Mouse (Mus musculus): Measurements from ENCODE around the gene Igsf9.
A peak's percentile ranks its signal among the peaks of the same experiment; 100 is the strongest.

DNA sequence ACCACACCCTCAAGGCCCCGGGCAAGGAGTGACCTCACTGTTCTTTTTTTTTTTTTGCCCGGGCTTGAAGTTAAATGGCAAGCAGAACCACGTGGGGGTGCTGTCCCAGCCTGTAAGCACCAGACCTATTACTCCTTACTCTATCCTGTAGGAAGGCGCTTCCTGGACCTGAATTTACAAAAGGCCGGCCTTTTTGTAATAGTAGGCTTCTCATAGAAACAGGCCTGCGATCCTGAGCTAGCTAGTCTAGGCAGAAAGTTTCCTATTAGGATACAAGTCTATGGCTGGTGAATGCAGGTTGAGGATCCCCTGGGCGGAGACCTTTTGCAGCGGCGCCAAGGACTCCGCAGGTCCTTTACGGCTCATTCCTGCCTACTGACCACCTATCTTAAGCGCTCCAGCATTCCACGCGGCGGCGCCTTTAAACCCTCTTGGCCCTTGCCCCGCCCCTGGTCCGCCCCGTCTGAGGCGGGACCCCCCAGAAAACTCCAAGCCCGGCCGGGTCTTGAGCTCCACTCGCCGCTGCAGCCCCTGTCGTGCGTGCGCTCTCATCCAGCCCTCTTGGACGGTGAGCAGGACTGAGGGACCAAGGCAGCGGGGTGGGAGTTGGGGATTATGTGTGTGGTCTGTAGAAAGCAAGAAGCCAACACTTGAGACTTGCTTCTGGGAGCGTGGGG, 18.3 kb downstream of the Igsf9 start, which contains the start of gene Tagln2:
- peak; percentile 91 for TF ChIP-seq NELFE (IDR thresholded peaks at IDR 0.05; ENCODE audit: low read depth, low read length)
- peak; percentile 95 for TF ChIP-seq POLR2A (IDR thresholded peaks at IDR 0.05; ENCODE audit: low read depth, low read length)
- TF ChIP-seq CHD2 (IDR thresholded peaks at IDR 0.05; ENCODE audit: low read length): no peak
- TF ChIP-seq EP300 (IDR thresholded peaks at IDR 0.05; ENCODE audit: low read length): no peak
- TF ChIP-seq CTCF (conservative IDR thresholded peaks at IDR 0.05 in 1 of 2, IDR thresholded peaks at IDR 0.05 in 1 of 2; ENCODE audit: low read depth in 2 of 2, low read length in 2 of 2): peak in 1 of 2 experiments; percentile 67; a peak in 2 of 4 replicates
- no peak for TF ChIP-seq NRF1 (IDR thresholded peaks at IDR 0.05; ENCODE audit: low read depth, low read length)
- TF ChIP-seq TCF12 (IDR thresholded peaks at IDR 0.05; ENCODE audit: low read depth, low read length): peak; percentile 84
- no peak for TF ChIP-seq SIN3A (IDR thresholded peaks at IDR 0.05; ENCODE audit: low read length)
- peak; percentile 93 for TF ChIP-seq TBP (conservative IDR thresholded peaks at IDR 0.05; ENCODE audit: low read depth, low read length)
- no peak for TF ChIP-seq JUND (conservative IDR thresholded peaks at IDR 0.05; ENCODE audit: low read depth, low read length)
- no peak for TF ChIP-seq MYC (IDR thresholded peaks at IDR 0.05; ENCODE audit: low read depth, low read length)
- peak; percentile 85 for TF ChIP-seq ZMIZ1 (IDR thresholded peaks at IDR 0.05; ENCODE audit: low read depth, low read length)

Measured in CH12.LX (cell line).